Mouse (Mus musculus) limb, embryonic 15.5 days (tissue): ENCODE results near the gene Grik5. TPM values are rescaled to one million over a fixed set of nuclear protein-coding genes. Genes with fewer than 3 reads are reported as not detected.
A peak's percentile ranks its signal among the peaks of the same experiment; 100 is the strongest.

ENCODE experiments used
- ATAC-seq: fragments of 200-750 bp; cut with Nextera tagmentation; 2 replicates; pipeline ENCODE4 v1.8.0; 2017; ENCODE audit warnings: low read depth, moderate TSS enrichment; ENCODE audit not compliant: insufficient number of reproducible peaks, low FRiP score, low TSS enrichment
- H3K27ac ChIP-seq: fragments of 300-500 bp; sonication (generic); 2 replicates; pipeline ENCODE4 v1.5.1; 2015; ENCODE audit warnings: moderate library complexity, mild to moderate bottlenecking, inconsistent platforms
- H3K27me3 ChIP-seq: fragments of 300-500 bp; sonication (generic); 2 replicates; pipeline ENCODE4 v1.6.1; 2015; ENCODE audit warnings: inconsistent platforms
- H3K36me3 ChIP-seq: fragments of 300-500 bp; sonication (generic); 2 replicates; pipeline ENCODE4 v1.6.1; 2015; ENCODE audit warnings: inconsistent platforms
- H3K4me1 ChIP-seq: fragments of 300-500 bp; sonication (generic); 2 replicates; pipeline ENCODE4 v1.6.1; 2015; ENCODE audit warnings: inconsistent platforms
- H3K4me2 ChIP-seq: fragments of 300-500 bp; sonication (generic); 2 replicates; pipeline ENCODE4 v1.6.1; 2015; ENCODE audit warnings: mild to moderate bottlenecking, inconsistent platforms
- H3K4me3 ChIP-seq: fragments of 300-500 bp; sonication (generic); 2 replicates; pipeline ENCODE4 v1.5.1; 2015; ENCODE audit warnings: mild to moderate bottlenecking, inconsistent platforms
- H3K9ac ChIP-seq: fragments of 300-500 bp; sonication (generic); 2 replicates; pipeline ENCODE4 v1.6.1; 2015; ENCODE audit warnings: inconsistent platforms
- H3K9me3 ChIP-seq: fragments of 300-500 bp; sonication (generic); 2 replicates; pipeline ENCODE4 v1.6.1; 2016; ENCODE audit warnings: inconsistent platforms
- WGBS: fragments of 180-500 bp; shearing (Covaris S2); methylation state at CpG from one replicate; pipeline ENCODE4 v1.1.7; 2015; 5-methylcytosine and 5-hydroxymethylcytosine counted together
- polyA plus RNA-seq: library from polyadenylated mRNA; unstranded; fragments of >200 nt; fragmentation: Nextera tagmentation; extraction: Ambion mirVana; gene quantifications from 2 replicates; pipeline ENCODE4 v1.2.1, GENCODE M21; 2015

The Grik5 gene
- polyA plus RNA-seq, 1 experiment from 2014 or later = 5.7 TPM

DNA sequence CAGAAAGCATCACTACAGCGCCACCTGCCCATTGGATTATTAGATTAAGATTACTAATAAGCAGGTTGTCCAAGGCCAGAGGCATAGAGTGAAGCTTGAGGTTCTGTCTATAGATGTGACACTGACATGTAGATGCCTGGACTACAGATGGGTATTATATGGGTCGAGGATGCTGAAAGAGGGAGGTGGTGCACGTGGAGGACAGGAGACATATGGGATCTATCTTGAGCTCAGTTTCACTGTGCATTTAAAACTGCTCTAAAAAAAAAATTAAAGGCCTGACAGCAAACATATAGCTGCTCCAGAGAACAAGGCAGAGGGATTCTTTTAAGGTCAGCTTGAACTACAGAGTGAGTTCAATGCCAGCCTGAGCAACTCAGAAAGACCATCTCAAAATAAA, 26.0 kb upstream of the Grik5 start:
- no peaks in the 10 kb centered on the region; the same call in 1 of the 2 replicates for H3K4me1 ChIP-seq
- no peaks in the 10 kb centered on the region for H3K27me3 ChIP-seq
- H3K9ac ChIP-seq = no peak overlapping the region
- 61% methylated on average over 3 of the region's 3 CpGs for WGBS
- H3K36me3 ChIP-seq = no peaks in the 10 kb centered on the region
- no peaks in the 10 kb centered on the region for H3K9me3 ChIP-seq
- H3K27ac ChIP-seq = no peak overlapping the region
- ATAC-seq = no peak
- H3K4me3 ChIP-seq = no peak overlapping the region
- H3K4me2 ChIP-seq = no peak overlapping the region

DNA sequence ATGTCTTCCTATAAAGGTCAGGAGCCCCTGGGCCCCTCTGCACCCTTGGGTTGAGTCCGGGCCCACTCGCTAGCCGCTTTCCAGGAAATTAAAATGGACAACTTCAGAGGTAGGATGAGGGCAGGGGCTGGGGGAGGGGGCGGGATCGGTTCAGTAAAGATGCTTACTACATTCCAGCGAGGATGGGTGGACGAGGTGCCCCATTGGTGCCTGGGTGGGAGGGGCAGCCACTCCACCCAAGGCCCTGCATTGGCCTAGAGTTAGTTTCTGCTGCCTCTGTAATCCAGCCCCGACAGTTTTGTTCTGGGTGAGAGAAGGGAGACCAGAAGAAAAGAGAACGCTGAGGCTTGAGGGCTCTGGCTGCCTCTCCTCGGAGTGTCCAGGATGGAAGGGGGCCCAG, 17.7 kb upstream of the Grik5 start:
- Histone ChIP-seq H3K36me3 (peaks cover 12% of the 10 kb centered on the region), H3K4me2 (no peak overlapping the region), H3K9me3 (no peaks in the 10 kb centered on the region), H3K27ac (no peak overlapping the region), H3K4me3 (no peak overlapping the region), H3K4me1 (peaks cover 9% of the 10 kb centered on the region), H3K27me3 (no peaks in the 10 kb centered on the region), H3K9ac (no peak overlapping the region)
- 37% methylated on average over 10 of the region's 10 CpGs for WGBS
- ATAC-seq = no peak

DNA sequence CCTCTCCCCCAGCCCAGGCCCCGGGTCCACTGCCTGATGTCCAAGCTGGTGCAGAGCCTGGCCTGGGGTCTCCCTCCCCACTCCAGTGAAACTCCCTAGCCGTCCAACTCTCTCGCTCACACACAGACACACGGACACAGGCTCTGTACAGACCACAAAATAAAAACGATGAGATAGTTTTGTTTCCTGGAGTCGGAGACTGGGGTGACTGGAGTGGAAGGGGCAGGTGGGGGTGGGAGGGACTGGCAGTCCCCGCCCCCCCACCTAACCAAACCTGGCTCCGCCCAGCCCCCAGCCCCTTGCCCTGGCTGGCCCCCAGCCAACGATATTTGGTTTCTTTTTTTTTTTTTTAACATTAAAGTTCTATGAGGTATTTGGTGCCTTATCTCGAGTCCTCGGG, 16.8 kb upstream of the Grik5 start:
- H3K4me1 ChIP-seq = peaks cover 9% of the 10 kb centered on the region
- no peak overlapping the region for H3K4me3 ChIP-seq
- H3K4me2 ChIP-seq = no peak overlapping the region
- H3K27ac ChIP-seq = no peak overlapping the region
- H3K36me3 ChIP-seq = peaks cover 21% of the 10 kb centered on the region
- 13% methylated on average over 11 of the region's 11 CpGs for WGBS
- no peak overlapping the region for H3K9ac ChIP-seq
- H3K27me3 ChIP-seq = no peaks in the 10 kb centered on the region
- no peaks in the 10 kb centered on the region for H3K9me3 ChIP-seq
- ATAC-seq = no peak

DNA sequence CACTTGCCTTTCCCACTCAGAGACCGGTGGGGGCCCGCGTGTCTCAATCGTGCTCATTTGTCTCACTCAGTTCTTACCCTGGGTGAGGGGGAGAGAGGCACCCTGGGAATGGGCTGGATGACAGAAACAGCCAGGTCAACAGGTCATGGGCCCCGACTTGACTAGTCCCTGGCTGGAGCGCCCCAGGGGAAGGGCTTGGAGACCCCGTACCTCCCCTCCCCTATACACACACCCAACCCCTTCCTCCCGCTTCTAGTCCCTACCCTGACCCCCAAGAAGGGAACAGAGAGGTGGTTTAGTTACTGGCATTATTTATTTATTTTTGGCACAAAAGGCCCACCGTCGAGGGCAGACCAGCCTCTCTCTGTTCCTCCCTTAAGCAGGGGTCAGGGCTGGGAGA, 16.4 kb upstream of the Grik5 start:
- peaks cover 25% of the 10 kb centered on the region for H3K36me3 ChIP-seq
- no peak overlapping the region for H3K4me2 ChIP-seq
- no peak overlapping the region for H3K27ac ChIP-seq
- H3K9ac ChIP-seq = no peak overlapping the region
- 0 out of 2 replicates have a peak, but pooled peaks have one; percentile 1 for ATAC-seq
- no peak overlapping the region for H3K4me3 ChIP-seq
- peaks cover 9% of the 10 kb centered on the region for H3K4me1 ChIP-seq
- H3K9me3 ChIP-seq = no peaks in the 10 kb centered on the region
- H3K27me3 ChIP-seq = no peaks in the 10 kb centered on the region
- 24% methylated on average over 10 of the region's 10 CpGs for WGBS

DNA sequence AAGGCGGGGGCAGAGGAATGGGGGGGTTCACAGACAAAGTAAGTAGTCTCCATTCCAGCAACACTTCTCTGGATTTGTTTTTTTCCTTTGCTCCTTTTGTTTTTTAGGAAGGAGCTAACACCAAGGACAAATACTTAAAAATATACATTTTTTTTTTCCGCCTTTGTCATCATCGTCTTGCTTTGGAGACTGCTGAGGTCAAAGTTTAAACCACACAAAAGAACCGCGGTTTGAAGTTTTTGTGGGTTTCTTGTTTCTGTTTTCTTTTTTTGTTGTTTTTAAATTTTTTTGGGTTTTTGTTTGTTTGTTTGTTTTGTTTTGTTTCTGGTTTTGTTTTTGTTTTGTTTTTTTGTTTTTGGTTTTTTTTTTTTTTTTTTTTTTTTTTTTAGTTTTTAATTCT, 15.8 kb upstream of the Grik5 start:
- 72% methylated on average over 5 of the region's 5 CpGs for WGBS
- peaks cover 31% of the 10 kb centered on the region for H3K36me3 ChIP-seq
- peaks cover 9% of the 10 kb centered on the region for H3K4me1 ChIP-seq
- no peak overlapping the region for H3K9ac ChIP-seq
- no peaks in the 10 kb centered on the region for H3K9me3 ChIP-seq
- no peak overlapping the region for H3K4me2 ChIP-seq
- H3K4me3 ChIP-seq = no peak overlapping the region
- H3K27ac ChIP-seq = no peak overlapping the region
- no peak for ATAC-seq
- H3K27me3 ChIP-seq = no peaks in the 10 kb centered on the region

DNA sequence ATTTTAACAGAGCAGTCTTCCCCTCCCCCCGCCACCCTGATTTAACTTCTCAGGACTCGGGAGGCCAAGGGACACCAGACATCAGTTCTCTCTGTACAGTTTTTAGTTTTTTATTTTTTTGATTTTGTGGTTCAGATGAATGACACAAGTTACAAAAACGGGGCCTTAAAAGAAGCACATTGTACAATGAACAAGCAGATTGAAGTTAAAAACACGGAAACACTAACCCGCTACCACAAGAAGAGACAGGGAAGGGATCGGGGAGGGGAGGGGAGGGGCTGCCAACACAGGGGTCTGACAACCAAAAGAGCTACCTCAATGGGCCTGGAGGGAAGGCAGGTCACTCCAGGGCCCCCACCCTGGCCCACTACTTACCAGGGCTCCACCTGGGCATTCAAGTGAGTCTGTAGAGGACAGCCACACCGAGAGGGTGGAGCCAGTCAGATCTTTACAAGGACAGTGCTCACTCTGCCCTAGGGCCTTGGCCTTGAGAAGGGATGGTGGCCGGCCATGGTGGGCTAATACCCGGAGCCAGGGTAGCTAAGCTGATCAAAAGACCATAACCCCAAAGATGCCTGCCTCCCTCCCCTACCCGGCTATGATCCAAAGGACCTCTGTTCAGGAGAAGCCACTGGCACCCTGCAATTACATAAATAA, 15.2 kb upstream of the Grik5 start:
- Histone ChIP-seq H3K27me3 (no peaks in the 10 kb centered on the region), H3K4me1 (peaks cover 9% of the 10 kb centered on the region), H3K36me3 (peaks cover 37% of the 10 kb centered on the region), H3K9me3 (no peaks in the 10 kb centered on the region), H3K9ac (no peak overlapping the region), H3K27ac (no peak overlapping the region), H3K4me3 (no peak overlapping the region), H3K4me2 (no peak overlapping the region)
- WGBS = 58% methylated on average over 10 of the region's 10 CpGs
- ATAC-seq = no peak

DNA sequence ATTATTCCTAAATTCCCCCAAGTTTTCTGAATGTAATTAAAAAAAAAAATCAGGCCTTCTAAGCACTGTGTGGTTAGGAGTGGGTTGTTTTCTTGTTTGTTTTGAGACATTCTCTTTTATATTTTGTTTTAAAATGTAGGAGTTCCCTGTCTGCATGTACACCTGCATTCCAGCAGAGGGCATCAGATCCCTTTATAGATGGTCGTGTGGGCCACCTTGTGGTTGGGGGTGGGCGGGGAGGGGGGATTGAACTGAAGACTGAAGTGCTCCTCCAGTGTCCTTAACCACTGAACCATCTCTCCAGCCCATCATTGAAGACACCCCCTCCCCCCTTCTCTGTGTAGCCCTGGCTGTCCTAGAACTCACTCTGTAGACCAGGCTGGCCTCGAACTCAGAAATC, 14.5 kb upstream of the Grik5 start:
- Histone ChIP-seq H3K27me3 (no peaks in the 10 kb centered on the region), H3K36me3 (peaks cover 44% of the 10 kb centered on the region), H3K4me3 (no peak overlapping the region), H3K27ac (no peak overlapping the region), H3K9me3 (no peaks in the 10 kb centered on the region), H3K4me1 (peaks cover 9% of the 10 kb centered on the region), H3K4me2 (no peak overlapping the region), H3K9ac (no peak overlapping the region)
- 50% methylated on average over 3 of the region's 3 CpGs for WGBS
- ATAC-seq = no peak

DNA sequence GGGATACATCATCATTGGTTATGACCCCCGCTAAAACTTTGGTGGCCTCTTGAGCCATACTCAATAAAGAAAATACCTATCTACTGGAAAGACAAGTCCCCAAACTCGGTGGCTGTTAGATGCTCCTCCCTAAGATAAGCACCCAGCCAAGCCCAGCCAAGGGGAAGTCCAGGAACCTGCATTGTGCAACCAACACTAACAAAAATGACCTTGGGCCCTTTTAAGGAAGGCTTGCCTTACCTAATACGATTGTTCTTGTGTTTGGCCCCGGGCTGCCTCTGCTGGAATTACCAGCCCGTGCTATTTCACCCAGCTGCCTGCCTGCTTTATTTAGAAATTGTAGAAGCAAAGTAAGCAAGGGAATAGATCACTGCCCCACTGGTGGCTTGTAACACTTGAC, 12.5 kb upstream of the Grik5 start:
- H3K27ac ChIP-seq = no peak overlapping the region
- no peaks in the 10 kb centered on the region for H3K9me3 ChIP-seq
- peaks cover 65% of the 10 kb centered on the region for H3K36me3 ChIP-seq
- H3K4me3 ChIP-seq = no peak overlapping the region
- no peak overlapping the region for H3K4me2 ChIP-seq
- H3K9ac ChIP-seq = no peak overlapping the region
- no peaks in the 10 kb centered on the region for H3K27me3 ChIP-seq
- no peak for ATAC-seq
- H3K4me1 ChIP-seq = peaks cover 10% of the 10 kb centered on the region
- WGBS = 86% methylated on average over 5 of the region's 5 CpGs

DNA sequence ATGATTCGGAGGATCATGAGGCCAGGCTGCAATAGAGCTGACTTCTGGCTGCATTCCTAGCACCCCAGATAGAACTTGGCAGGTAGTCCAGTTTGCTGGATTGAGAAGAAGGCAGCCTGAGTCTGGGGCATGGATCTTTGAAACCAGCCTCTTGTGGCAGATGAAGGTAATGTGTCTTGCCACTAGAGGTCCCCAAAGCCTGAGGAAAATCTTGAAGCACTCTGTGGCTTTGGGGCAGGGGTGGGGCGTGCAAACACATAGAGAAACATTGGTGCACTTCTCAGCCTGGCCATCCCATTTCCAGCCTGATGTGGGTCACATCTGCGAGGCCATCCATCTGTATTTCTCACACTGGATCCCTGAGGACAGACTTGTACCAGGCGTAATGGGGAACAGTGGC, 10.4 kb upstream of the Grik5 start:
- Histone ChIP-seq H3K36me3 (peaks cover 70% of the 10 kb centered on the region), H3K4me2 (no peak overlapping the region), H3K9me3 (no peaks in the 10 kb centered on the region), H3K9ac (no peak overlapping the region), H3K27ac (no peak overlapping the region), H3K4me3 (no peak overlapping the region), H3K27me3 (no peaks in the 10 kb centered on the region), H3K4me1 (peaks cover 20% of the 10 kb centered on the region)
- ATAC-seq = no peak
- 80% methylated on average over 4 of the region's 4 CpGs for WGBS

DNA sequence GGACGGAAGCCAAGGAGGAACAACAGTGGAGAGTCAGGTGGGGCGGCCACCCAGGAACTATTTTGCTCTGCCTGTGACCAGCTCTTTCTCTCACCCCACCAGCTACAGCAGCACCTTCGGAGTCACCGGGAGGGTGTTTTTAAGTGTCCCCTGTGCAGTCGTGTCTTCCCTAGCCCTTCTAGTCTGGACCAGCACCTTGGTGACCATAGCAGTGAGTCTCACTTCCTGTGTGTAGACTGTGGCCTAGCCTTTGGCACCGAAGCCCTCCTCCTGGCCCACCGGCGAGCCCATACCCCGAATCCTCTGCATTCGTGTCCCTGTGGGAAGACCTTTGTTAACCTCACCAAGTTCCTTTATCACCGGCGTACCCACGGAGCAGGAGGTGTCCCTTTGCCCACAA, 8.3 kb upstream of the Grik5 start:
- no peak overlapping the region for H3K4me3 ChIP-seq
- peaks cover 63% of the 10 kb centered on the region for H3K36me3 ChIP-seq
- H3K4me1 ChIP-seq = peaks cover 28% of the 10 kb centered on the region
- WGBS = 93% methylated on average over 13 of the region's 13 CpGs
- no peak for ATAC-seq
- H3K9me3 ChIP-seq = no peaks in the 10 kb centered on the region
- no peak overlapping the region for H3K27ac ChIP-seq
- no peak overlapping the region for H3K4me2 ChIP-seq
- H3K9ac ChIP-seq = no peak overlapping the region
- H3K27me3 ChIP-seq = no peaks in the 10 kb centered on the region

DNA sequence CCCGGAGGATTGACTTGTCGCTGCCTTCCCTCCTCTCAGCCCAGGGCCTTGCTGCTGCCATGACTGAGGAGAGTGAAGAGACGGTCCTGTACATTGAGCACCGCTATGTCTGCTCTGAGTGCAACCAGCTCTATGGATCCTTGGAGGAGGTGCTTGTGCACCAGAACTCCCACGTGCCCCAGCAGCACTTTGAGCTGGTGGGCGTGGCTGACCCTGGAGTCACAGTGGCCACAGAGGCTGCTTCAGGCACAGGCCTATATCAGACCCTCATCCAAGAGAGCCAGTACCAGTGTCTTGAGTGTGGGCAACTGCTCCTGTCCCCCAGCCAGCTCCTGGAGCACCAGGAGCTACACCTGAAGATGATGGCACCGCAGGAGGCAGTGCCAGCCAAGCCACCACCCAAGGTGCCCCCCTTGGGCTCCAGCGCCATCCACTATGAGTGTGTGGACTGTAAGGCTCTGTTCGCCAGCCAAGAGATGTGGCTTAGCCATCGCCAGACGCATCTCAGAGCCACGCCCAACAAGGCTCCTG, 7.4 kb upstream of the Grik5 start:
- H3K36me3 ChIP-seq = peaks cover 55% of the 10 kb centered on the region
- 80% methylated on average over 12 of the region's 12 CpGs for WGBS
- H3K27me3 ChIP-seq = no peaks in the 10 kb centered on the region
- H3K4me1 ChIP-seq = peaks cover 31% of the 10 kb centered on the region
- H3K9ac ChIP-seq = no peak overlapping the region
- no peak overlapping the region for H3K27ac ChIP-seq
- H3K4me3 ChIP-seq = no peak overlapping the region
- ATAC-seq = no peak
- no peak overlapping the region for H3K4me2 ChIP-seq
- no peaks in the 10 kb centered on the region for H3K9me3 ChIP-seq

DNA sequence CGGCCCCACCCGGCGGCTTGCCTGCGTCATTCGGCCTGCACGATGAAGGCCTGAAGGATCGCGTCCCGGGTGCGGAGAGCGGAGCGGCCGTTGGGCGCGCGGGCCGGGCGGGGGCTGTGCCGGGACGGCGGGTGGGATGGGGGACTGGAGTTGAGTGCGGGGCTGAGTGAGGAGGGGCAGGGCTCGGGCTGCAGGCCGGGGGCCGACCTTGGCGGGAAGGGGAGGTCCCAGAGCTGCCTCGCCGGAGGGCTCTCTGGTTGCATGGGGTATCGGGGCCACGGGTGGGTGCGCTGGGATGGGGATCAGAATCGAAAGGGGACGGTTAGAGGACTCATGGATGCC, 5.2 kb upstream of the Grik5 start:
- peak overlapping the region; percentile 90 for H3K9ac ChIP-seq
- H3K9me3 ChIP-seq = no peaks in the 10 kb centered on the region
- H3K27me3 ChIP-seq = no peaks in the 10 kb centered on the region
- H3K27ac ChIP-seq = peak overlapping the region; percentile 95
- H3K36me3 ChIP-seq = peaks cover 33% of the 10 kb centered on the region
- peak overlapping the region; percentile 96 for H3K4me3 ChIP-seq
- WGBS = under 1% methylated on average over 31 of the region's 33 CpGs
- ATAC-seq = peak; percentile 25
- peak overlapping the region; percentile 59 for H3K4me2 ChIP-seq
- H3K4me1 ChIP-seq = peaks cover 44% of the 10 kb centered on the region
